Mouse (Mus musculus) spleen, postnatal 36 days (tissue): ENCODE results near the gene Spo11.
A peak's percentile ranks its signal among the peaks of the same experiment; 100 is the strongest.

Source experiments
- DNase-seq, 2 experiments: peaks; one replicate each; pipeline ENCODE4 v3.0.0; 2022; ENCODE audit warnings: low spot score in 2 of 2, mixed read lengths in 1 of 2

The Spo11 gene

GRCm38 (mm10) chr2:172958579-172958978, 18.9 kb upstream of the Spo11 start:
- no peak for DNase-seq

GRCm38 (mm10) chr2:172959006-172959768, 18.3 kb upstream of the Spo11 start:
- no peak for DNase-seq

- DNase-seq, result no peak
These were observed 17.1 kb upstream of the Spo11 start for GRCm38 (mm10) chr2:172960350-172960749.

GRCm38 (mm10) chr2:172961211-172961610, 16.3 kb upstream of the Spo11 start:
- DNase-seq, result no peak

GRCm38 (mm10) chr2:172965249-172965648, 12.3 kb upstream of the Spo11 start:
- no peak for DNase-seq

- peak; percentile 12 to 26 for DNase-seq
These were observed 11.0 kb upstream of the Spo11 start for GRCm38 (mm10) chr2:172966480-172966879.

GRCm38 (mm10) chr2:172971865-172972264, 5.6 kb upstream of the Spo11 start:
- DNase-seq, result no peak

GRCm38 (mm10) chr2:172973806-172974565, 3.5 kb upstream of the Spo11 start:
- DNase-seq, result no peak

- DNase-seq, result no peak
These were observed 2.8 kb upstream of the Spo11 start for GRCm38 (mm10) chr2:172974701-172975100.

GRCm38 (mm10) chr2:172975159-172975558, 2.3 kb upstream of the Spo11 start:
- DNase-seq, result no peak

GRCm38 (mm10) chr2:172976661-172977238, 750 bp upstream of the Spo11 start:
- DNase-seq, result peak; percentile 30 to 48

- DNase-seq, result no peak
These were observed 682 bp downstream of the Spo11 start for GRCm38 (mm10) chr2:172978131-172978633.

GRCm38 (mm10) chr2:172979666-172980345, 2.3 kb downstream of the Spo11 start:
- no peak for DNase-seq

GRCm38 (mm10) chr2:172982776-172983561, 5.5 kb downstream of the Spo11 start:
- no peak for DNase-seq

GRCm38 (mm10) chr2:172990161-172990560, 12.7 kb downstream of the Spo11 start:
- DNase-seq, result no peak

GRCm38 (mm10) chr2:172996207-172996606, 18.7 kb downstream of the Spo11 start:
- peak; percentile 50 to 58 for DNase-seq

- DNase-seq, result no peak
These were observed 20.2 kb downstream of the Spo11 start for GRCm38 (mm10) chr2:172997748-172998147.

GRCm38 (mm10) chr2:172998478-172998877, 21.0 kb downstream of the Spo11 start:
- no peak for DNase-seq

- DNase-seq, result peak; percentile 97 to 99
These were observed 22.3 kb downstream of the Spo11 start, which contains the start of gene Rae1 for GRCm38 (mm10) chr2:172999630-173000284. Rae1 (plus strand) TSS chr2:173000117.

- DNase-seq, result peak; percentile 66 to 67
These were observed 22.8 kb downstream of the Spo11 start for GRCm38 (mm10) chr2:173000285-173000652.
